Mouse (Mus musculus) brain, embryonic 14.5 days (tissue): ENCODE measurements at regions not wholly inside any gene's neighbourhood (a gene's known extent, or its start where the extent isn't known, plus 50 kb on each side); places are given as distances from the start of the nearest gene placed in this dataset.

ENCODE experiments used
- CTCF ChIP-seq: fragments of 200-500 bp; IDR thresholded peaks from 2 replicates; pipeline ENCODE4 v1.5.1; 2012; ENCODE audit warnings: inconsistent platforms, mild to moderate bottlenecking, moderate library complexity, borderline replicate concordance; ENCODE audit not compliant: insufficient read depth, insufficient read length; ENCODE audit errors: extremely low read depth
- POLR2A ChIP-seq: fragments of 200-500 bp; IDR thresholded peaks from 2 replicates; pipeline ENCODE4 v1.6.1; 2012; ENCODE audit warnings: mild to moderate bottlenecking, inconsistent platforms, borderline replicate concordance; ENCODE audit not compliant: poor library complexity, insufficient read depth, insufficient read length, severe bottlenecking; ENCODE audit errors: extremely low read depth

- no peak for TF ChIP-seq CTCF
- TF ChIP-seq POLR2A: no peak
These were observed 539.2 kb downstream of the Prim2 start for GRCm38 (mm10) chr1:33130351-33130750.
